Mouse (Mus musculus) liver, adult 2 months (tissue): ENCODE data around the gene Pigz.

ENCODE experiments used
- CTCF ChIP-seq: fragments of 200-500 bp; IDR thresholded peaks from 2 replicates; pipeline ENCODE4 v1.5.1; 2011; ENCODE audit warnings: low read depth, low read length, control low read depth
- POLR2A ChIP-seq: fragments of 200-500 bp; IDR thresholded peaks from 2 replicates; pipeline ENCODE4 v1.6.1; 2011; ENCODE audit warnings: low read length, control low read depth; ENCODE audit not compliant: insufficient read depth; ENCODE audit errors: extremely low read depth

DNA sequence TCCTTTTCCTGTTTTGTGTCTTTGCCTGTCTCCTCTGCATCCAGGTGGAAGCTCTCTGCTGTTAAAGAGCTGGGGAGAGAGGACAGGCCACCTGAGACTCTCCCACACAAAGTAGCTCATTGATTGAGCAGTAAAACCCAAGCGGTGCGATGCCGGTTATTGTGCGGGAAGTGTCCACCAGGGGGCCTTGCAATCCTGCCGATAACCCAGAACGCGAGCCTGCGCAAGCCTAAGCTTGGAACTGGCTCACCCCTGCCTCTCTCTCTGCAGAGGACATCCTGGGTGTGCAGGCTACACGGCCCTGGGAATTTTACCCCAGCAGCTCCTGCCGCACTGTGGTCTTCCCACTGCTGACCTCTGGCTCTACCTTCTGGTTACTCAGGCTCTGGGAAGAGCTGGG lies 10.3 kb downstream of the Pigz start:
- TF ChIP-seq POLR2A (no peak), CTCF (peak; percentile 88)
